Mouse (Mus musculus): ENCODE measurements at regions not wholly inside any gene's neighbourhood (a gene's known extent, or its start where the extent isn't known, plus 50 kb on each side); places are given as distances from the start of the nearest gene placed in this dataset.

DNA sequence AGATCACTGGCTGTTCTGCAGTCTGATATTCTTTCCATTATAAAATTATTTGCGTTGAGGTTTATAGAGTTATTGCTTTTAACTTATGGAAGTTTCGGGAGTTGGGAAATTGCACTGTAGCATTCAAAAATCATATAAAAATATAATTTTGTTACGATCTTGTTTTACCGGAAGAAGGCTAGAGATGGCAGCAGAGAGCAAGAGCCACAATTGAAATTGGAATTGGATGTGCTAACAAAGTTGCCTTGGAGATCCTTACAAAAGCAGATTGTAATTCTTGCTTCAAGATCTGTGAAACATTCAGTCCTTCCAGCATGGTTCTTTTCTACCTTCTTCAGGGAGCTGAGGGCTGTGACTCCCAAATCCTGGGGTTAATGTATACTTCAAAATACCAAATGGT, 514.4 kb downstream of the Tox3 start:
- no peak for TF ChIP-seq POLR2A (IDR thresholded peaks at IDR 0.05; ENCODE audit: low read depth, low read length)
- no peak for TF ChIP-seq CTCF (conservative IDR thresholded peaks at IDR 0.05; ENCODE audit: insufficient read depth, insufficient read length, low read depth, low read length)

Data from kidney, adult 2 months (tissue).